Mouse (Mus musculus) ES-Bruce4 (cell line): ENCODE data around the gene Nrbp1. TPM values are rescaled to one million over a fixed set of nuclear protein-coding genes. Genes with fewer than 3 reads are reported as not detected.

Source experiments
- H3K27ac ChIP-seq: 2 replicates; pipeline ENCODE4 v1.5.1; 2012; ENCODE audit warnings: low read length, inconsistent platforms; ENCODE audit not compliant: insufficient read depth
- H3K27me3 ChIP-seq: 2 replicates; pipeline ENCODE4 v1.6.1; 2012; ENCODE audit warnings: mild to moderate bottlenecking, low read length, inconsistent platforms; ENCODE audit not compliant: control insufficient read depth, poor library complexity, insufficient read depth, severe bottlenecking
- H3K36me3 ChIP-seq: 2 replicates; pipeline ENCODE4 v1.6.1; 2012; ENCODE audit warnings: inconsistent platforms, mild to moderate bottlenecking, low read length, moderate library complexity; ENCODE audit not compliant: control insufficient read depth, poor library complexity, insufficient read depth, severe bottlenecking
- H3K4me1 ChIP-seq: one replicate; pipeline ENCODE4 v1.8.1; 2011; ENCODE audit warnings: low read length; ENCODE audit not compliant: control insufficient read depth, insufficient read depth
- H3K4me3 ChIP-seq: 2 replicates; pipeline ENCODE4 v1.5.1; 2011; ENCODE audit warnings: low read depth, mild to moderate bottlenecking, low read length
- H3K9ac ChIP-seq: 2 replicates; pipeline ENCODE4 v1.6.1; 2012; ENCODE audit warnings: low read depth, mild to moderate bottlenecking, inconsistent platforms; ENCODE audit not compliant: poor library complexity, severe bottlenecking
- H3K9me3 ChIP-seq: replicated peaks from 2 replicates; pipeline ENCODE4 v1.6.1; 2012; ENCODE audit warnings: mild to moderate bottlenecking, low read length, inconsistent platforms; ENCODE audit not compliant: control insufficient read depth, poor library complexity, insufficient read depth, severe bottlenecking
- CTCF ChIP-seq: IDR thresholded peaks from one replicate; pipeline ENCODE4 v1.8.1; 2011; ENCODE audit warnings: low read depth, low read length
- EP300 ChIP-seq: IDR thresholded peaks from 2 replicates; pipeline ENCODE4 v1.6.1; 2011; ENCODE audit warnings: low read depth, low read length; ENCODE audit not compliant: insufficient read depth
- POLR2A ChIP-seq: IDR thresholded peaks from one replicate; pipeline ENCODE4 v1.8.1; 2011; ENCODE audit warnings: low read length; ENCODE audit not compliant: insufficient read depth
- polyA plus RNA-seq: library from polyadenylated mRNA; stranded (reverse); fragments of >200 nt; gene quantifications from 2 replicates; pipeline ENCODE4 v1.2.4, GENCODE M21; 2011; ENCODE audit warnings: low read depth; ENCODE audit not compliant: missing spikeins, insufficient read depth, insufficient read length

The Nrbp1 gene
- polyA plus RNA-seq, 1 experiment = 68.6 TPM

DNA sequence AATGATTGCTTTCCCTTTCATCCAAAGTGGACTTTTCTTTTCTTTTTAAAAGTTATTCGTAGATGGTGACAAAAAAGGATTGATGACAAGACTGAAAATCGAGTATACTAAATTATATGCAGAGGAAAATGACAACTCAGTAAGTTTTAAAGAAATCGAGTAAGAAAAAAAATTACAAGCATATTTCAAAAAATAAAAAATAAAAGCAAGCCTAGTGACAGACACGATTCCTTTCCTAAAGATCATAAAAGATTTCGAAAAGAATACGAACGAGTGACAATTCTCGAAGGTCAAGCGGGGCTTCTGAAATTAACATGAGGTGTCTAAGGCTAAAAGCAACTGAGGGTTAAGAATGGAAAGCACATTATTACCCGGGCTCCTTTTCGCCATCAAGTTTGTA, 21.2 kb upstream of the Nrbp1 start:
- peak overlapping the region; percentile 94 for H3K9ac ChIP-seq
- no peaks in the 10 kb centered on the region for H3K4me1 ChIP-seq
- H3K27ac ChIP-seq = peak overlapping the region; percentile 52; the same call in 1 of the 2 replicates
- no peak for TF ChIP-seq EP300
- TF ChIP-seq CTCF = no peak
- no peak for TF ChIP-seq POLR2A
- H3K9me3 ChIP-seq = no peaks in the 10 kb centered on the region
- H3K27me3 ChIP-seq = no peaks in the 10 kb centered on the region
- peak overlapping the region; percentile 91 for H3K4me3 ChIP-seq
- peaks cover 5% of the 10 kb centered on the region for H3K36me3 ChIP-seq

- peak overlapping the region; percentile 52 for H3K27ac ChIP-seq
- no peaks in the 10 kb centered on the region for H3K4me1 ChIP-seq
- no peak for TF ChIP-seq EP300
- TF ChIP-seq CTCF = no peak
- H3K9me3 ChIP-seq = no peaks in the 10 kb centered on the region
- peak overlapping the region; percentile 94 for H3K9ac ChIP-seq
- no peaks in the 10 kb centered on the region for H3K27me3 ChIP-seq
- peaks cover 5% of the 10 kb centered on the region for H3K36me3 ChIP-seq
- H3K4me3 ChIP-seq = peak overlapping the region; percentile 91
Observed at GRCm38 (mm10) chr5:31219911-31220447, 20.7 kb upstream of the Nrbp1 start.

- Histone ChIP-seq H3K27me3 (no peaks in the 10 kb centered on the region), H3K4me1 (no peaks in the 10 kb centered on the region), H3K27ac (peak within 1 kb of the TSS; percentile 85), H3K4me3 (peak within 1 kb of the TSS; percentile 96), H3K9ac (peak within 1 kb of the TSS; percentile 94), H3K9me3 (no peaks in the 10 kb centered on the region), H3K36me3 (peaks cover 4% of the 10 kb centered on the region)
- TF ChIP-seq CTCF = no peak
- peak; percentile 98 for TF ChIP-seq POLR2A
- 0 out of 2 replicates have a peak, but pooled peaks have one; percentile 39 for TF ChIP-seq EP300
Observed at GRCm38 (mm10) chr5:31220448-31221303, 20.0 kb upstream of the Nrbp1 start, which contains the start of gene Ppm1g. TSS of gene Ppm1g (minus strand) at chr5:31220687.

DNA sequence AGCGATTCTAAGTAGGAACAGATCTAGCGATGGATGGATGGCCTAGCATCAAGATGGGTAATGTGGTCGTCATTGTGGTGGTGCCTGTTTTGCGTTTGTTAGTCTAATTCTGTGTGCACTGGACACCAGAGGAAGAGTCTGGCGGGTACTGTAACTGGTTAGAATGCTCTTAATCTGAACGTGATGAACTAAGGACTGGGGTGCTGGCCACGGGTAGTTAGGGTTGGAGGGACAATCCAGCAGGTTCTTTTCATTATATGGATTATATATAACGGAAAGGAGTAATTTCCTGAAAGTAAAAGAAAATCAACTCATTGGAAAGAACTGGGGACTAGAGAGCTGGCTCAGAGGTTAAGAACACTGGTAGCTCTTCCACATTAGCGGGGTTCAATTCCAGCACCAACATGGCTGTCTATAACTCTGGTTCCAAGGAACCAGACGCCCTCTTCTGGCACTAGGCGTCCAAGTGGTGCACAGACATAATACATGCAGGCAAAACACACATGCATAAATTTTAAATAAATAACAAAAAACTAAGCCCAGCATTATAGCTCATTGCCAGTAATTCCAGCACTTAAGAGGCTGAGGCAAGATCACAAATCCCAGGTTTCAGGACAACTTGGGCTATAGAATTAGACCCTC, 19.2 kb upstream of the Nrbp1 start:
- H3K4me3 ChIP-seq = peak overlapping the region; percentile 96
- H3K27ac ChIP-seq = peak overlapping the region; percentile 85
- TF ChIP-seq EP300 = no peak
- peak; percentile 53 for TF ChIP-seq CTCF
- peak overlapping the region; percentile 94 for H3K9ac ChIP-seq
- no peaks in the 10 kb centered on the region for H3K36me3 ChIP-seq
- no peaks in the 10 kb centered on the region for H3K9me3 ChIP-seq
- H3K4me1 ChIP-seq = no peaks in the 10 kb centered on the region
- no peaks in the 10 kb centered on the region for H3K27me3 ChIP-seq

- no peaks in the 10 kb centered on the region for H3K36me3 ChIP-seq
- no peak overlapping the region for H3K4me3 ChIP-seq
- no peak for TF ChIP-seq CTCF
- no peak for TF ChIP-seq POLR2A
- no peaks in the 10 kb centered on the region for H3K9me3 ChIP-seq
- no peak overlapping the region for H3K27ac ChIP-seq
- H3K4me1 ChIP-seq = no peaks in the 10 kb centered on the region
- H3K27me3 ChIP-seq = no peaks in the 10 kb centered on the region
- H3K9ac ChIP-seq = no peak overlapping the region
Observed at GRCm38 (mm10) chr5:31222696-31223095, 18.0 kb upstream of the Nrbp1 start.

GRCm38 (mm10) chr5:31226641-31227040, 14.0 kb upstream of the Nrbp1 start:
- Histone ChIP-seq H3K27ac (no peak overlapping the region), H3K27me3 (no peaks in the 10 kb centered on the region), H3K4me1 (no peaks in the 10 kb centered on the region), H3K36me3 (no peaks in the 10 kb centered on the region), H3K9ac (no peak overlapping the region), H3K9me3 (no peaks in the 10 kb centered on the region), H3K4me3 (no peak overlapping the region)
- TF ChIP-seq POLR2A (no peak), CTCF (no peak), EP300 (no peak)
